Mouse (Mus musculus): ENCODE measurements around the gene Fam83f. TPM values are rescaled to one million over a fixed set of nuclear protein-coding genes. Genes with fewer than 3 reads are reported as not detected.

Gene Fam83f
- polyA plus RNA-seq, 1 experiment from 2014 or later: 0.52 TPM

- WGBS: 90% methylated on average over 2 of the region's 2 CpGs
Measured at GRCm38 (mm10) chr15:80641702-80642435, 29.8 kb upstream of the Fam83f start.

DNA sequence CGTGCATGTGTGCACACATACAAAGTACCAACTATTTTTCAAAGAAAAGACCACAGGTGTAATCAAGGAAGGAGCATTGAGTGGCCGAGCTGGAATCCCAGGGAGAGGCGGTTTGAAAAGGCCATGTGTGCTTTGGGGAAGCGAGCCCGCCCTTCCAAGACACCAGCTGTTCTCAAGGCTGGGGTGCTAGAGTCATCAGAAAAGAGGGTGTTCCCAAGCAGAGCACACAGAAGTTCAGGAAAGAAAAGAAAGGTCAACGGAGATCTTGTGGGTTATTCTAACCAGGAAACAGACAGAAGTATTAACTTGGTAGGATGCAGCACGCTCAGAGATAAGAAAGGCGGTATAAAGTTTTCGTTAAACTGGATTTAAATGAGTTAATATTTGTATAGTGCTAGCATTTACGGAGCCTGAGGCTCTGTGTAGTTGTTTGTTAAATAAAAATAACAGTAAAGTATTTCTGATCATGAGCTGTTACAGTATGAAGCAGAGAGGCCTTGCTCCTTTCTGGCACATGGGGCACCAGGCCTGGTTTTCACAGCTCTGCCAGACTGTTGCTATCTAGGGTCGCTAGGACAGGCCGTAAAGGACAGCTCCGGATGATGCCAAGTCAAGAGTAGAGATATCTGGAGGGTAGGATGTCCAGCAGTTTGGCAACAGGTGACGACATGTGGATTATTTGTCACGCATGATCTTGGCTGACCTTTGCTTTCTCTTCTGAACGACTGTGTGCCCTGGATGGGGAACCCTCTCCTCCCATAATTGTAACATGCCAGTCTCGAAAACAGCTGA is 26.4 kb upstream of the Fam83f start:
- Histone ChIP-seq H3K4me3 (no peak overlapping the region), H3K36me3 (replicated peaks) (no peaks in the 10 kb centered on the region), H3K9me3 (no peaks in the 10 kb centered on the region), H3K9ac (no peak overlapping the region), H3K4me2 (no peak overlapping the region), H3K27ac (no peak overlapping the region), H3K27me3 (replicated peaks) (no peaks in the 10 kb centered on the region), H3K4me1 (no peaks in the 10 kb centered on the region)
- 85% methylated on average over 17 of the region's 17 CpGs for WGBS
- no peak for ATAC-seq (replicated peaks)

More at GRCm38 (mm10) chr15:80641702-80642435, 29.8 kb upstream of the Fam83f start:
- H3K27me3 ChIP-seq (replicated peaks): no peaks in the 10 kb centered on the region
- ATAC-seq (replicated peaks): no peak
- H3K4me3 ChIP-seq: no peak overlapping the region
- no peaks in the 10 kb centered on the region for H3K4me1 ChIP-seq
- no peak overlapping the region for H3K4me2 ChIP-seq
- no peak overlapping the region for H3K9ac ChIP-seq
- H3K27ac ChIP-seq: no peak overlapping the region
- H3K36me3 ChIP-seq (replicated peaks): no peaks in the 10 kb centered on the region
- no peaks in the 10 kb centered on the region for H3K9me3 ChIP-seq

- 79% methylated on average over 15 of the region's 15 CpGs for WGBS
- Histone ChIP-seq H3K9me3 (no peaks in the 10 kb centered on the region), H3K27ac (no peak overlapping the region), H3K4me2 (no peak overlapping the region), H3K4me3 (no peak overlapping the region), H3K36me3 (replicated peaks) (no peaks in the 10 kb centered on the region), H3K9ac (no peak overlapping the region), H3K4me1 (peaks cover 5% of the 10 kb centered on the region; the same call in 1 of the 2 replicates), H3K27me3 (replicated peaks) (no peaks in the 10 kb centered on the region)
- no peak for ATAC-seq (replicated peaks)
Measured at GRCm38 (mm10) chr15:80648977-80649606, 22.6 kb upstream of the Fam83f start.

- Histone ChIP-seq H3K4me1 (peaks cover 5% of the 10 kb centered on the region; the same call in 1 of the 2 replicates), H3K27me3 (replicated peaks) (no peaks in the 10 kb centered on the region), H3K36me3 (replicated peaks) (no peaks in the 10 kb centered on the region), H3K27ac (no peak overlapping the region), H3K4me2 (no peak overlapping the region), H3K9ac (no peak overlapping the region), H3K4me3 (no peak overlapping the region), H3K9me3 (no peaks in the 10 kb centered on the region)
- no peak for ATAC-seq (replicated peaks)
- WGBS: 75% methylated on average over 2 of the region's 2 CpGs
Measured at GRCm38 (mm10) chr15:80650412-80650811, 21.2 kb upstream of the Fam83f start.

DNA sequence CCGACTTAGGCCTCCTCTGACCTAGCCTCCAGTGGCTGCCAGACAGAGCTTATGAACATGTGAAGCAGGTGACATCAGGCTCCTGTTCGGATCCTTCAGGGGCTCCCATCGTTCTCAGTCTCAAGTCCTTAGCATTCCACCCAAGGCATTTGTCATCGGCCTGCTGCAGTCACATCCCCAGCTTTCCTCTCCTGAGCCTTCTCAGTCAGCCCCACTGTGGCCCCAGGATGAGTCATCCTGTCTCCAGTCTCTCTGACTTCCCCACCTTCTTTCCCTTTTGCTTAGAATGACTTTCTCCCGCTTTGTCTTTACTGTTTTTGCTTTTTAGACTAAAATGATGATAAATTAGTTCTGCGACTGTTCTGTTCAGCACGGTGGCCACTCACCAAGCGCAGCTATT is 17.8 kb upstream of the Fam83f start:
- H3K27me3 ChIP-seq (replicated peaks): no peaks in the 10 kb centered on the region
- H3K9ac ChIP-seq: no peak overlapping the region
- H3K4me1 ChIP-seq: peaks cover 9% of the 10 kb centered on the region
- H3K9me3 ChIP-seq: no peaks in the 10 kb centered on the region
- H3K4me2 ChIP-seq: no peak overlapping the region
- WGBS: 89% methylated on average over 8 of the region's 8 CpGs
- no peak overlapping the region for H3K4me3 ChIP-seq
- no peak overlapping the region for H3K27ac ChIP-seq
- no peak for ATAC-seq (replicated peaks)
- no peaks in the 10 kb centered on the region for H3K36me3 ChIP-seq (replicated peaks)

DNA sequence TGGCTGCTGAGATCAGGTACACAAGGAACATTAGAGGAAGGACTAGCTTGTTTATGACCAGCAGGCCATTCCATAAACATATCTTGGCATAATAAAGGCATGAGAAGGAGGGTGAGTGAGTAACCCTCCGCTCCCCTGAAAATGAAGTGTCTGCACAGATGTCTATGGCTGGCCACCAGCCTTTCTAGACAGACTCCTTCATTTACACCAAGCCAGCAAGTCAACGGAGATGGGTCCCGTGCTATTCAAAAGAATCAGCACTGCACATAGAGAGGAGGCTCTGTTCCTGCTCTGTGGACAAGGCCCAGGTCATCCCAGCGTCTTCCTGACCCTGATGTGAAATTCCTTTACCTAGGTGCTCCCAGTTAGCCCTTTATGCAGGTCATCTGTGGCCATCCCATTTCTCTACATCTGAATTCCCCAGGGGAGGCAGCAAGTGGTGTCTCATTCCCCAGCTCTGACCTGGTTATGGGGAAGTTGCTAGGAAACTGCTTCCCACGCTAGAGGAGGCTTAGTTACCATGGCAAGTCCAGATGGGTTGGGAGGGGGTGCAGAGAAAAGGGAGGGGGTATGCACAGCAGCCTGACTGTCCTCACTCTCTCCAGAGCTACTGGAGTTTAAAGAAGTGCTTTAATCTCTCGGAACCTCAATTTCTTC is 12.7 kb upstream of the Fam83f start:
- peak; percentile 69; the same call in 1 of the 2 replicates for ATAC-seq (replicated peaks)

GRCm38 (mm10) chr15:80660963-80661362 is 10.7 kb upstream of the Fam83f start:
- 62% methylated on average over 4 of the region's 4 CpGs for WGBS
- H3K4me2 ChIP-seq: no peak overlapping the region
- no peaks in the 10 kb centered on the region for H3K9me3 ChIP-seq
- no peak overlapping the region for H3K4me3 ChIP-seq
- no peak for ATAC-seq (replicated peaks)
- no peaks in the 10 kb centered on the region for H3K36me3 ChIP-seq (replicated peaks)
- peaks cover 11% of the 10 kb centered on the region for H3K4me1 ChIP-seq
- H3K27me3 ChIP-seq (replicated peaks): no peaks in the 10 kb centered on the region
- no peak overlapping the region for H3K27ac ChIP-seq
- H3K9ac ChIP-seq: no peak overlapping the region

More for the DNA sequence above, 12.7 kb upstream of the Fam83f start:
- Histone ChIP-seq H3K36me3 (replicated peaks) (no peaks in the 10 kb centered on the region), H3K9ac (no peak overlapping the region), H3K27me3 (replicated peaks) (no peaks in the 10 kb centered on the region), H3K9me3 (no peaks in the 10 kb centered on the region), H3K4me2 (no peak overlapping the region), H3K4me3 (no peak overlapping the region), H3K4me1 (peaks cover 11% of the 10 kb centered on the region), H3K27ac (no peak overlapping the region)
- 52% methylated on average over 6 of the region's 6 CpGs for WGBS

DNA sequence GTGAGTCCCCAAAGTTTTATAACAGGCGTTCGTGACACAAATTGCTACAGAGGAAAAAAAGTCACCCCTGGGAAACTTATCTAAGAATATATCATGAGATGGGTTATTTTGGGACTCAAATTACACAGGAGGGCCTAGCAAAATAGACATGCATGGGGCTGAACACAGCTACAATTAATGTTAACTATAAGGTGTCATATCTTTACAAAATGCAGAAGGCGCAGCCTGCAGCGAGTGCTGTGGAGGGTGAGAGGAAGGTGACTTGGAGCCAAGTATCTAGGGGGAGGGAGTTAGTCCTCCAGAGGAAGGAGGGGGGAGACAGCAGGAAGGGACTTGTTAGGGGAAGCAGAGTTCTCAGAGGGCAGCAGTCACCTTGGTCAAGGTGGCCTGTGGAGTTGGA is 7.2 kb upstream of the Fam83f start:
- Histone ChIP-seq H3K4me3 (no peak overlapping the region), H3K27me3 (replicated peaks) (no peaks in the 10 kb centered on the region), H3K4me1 (peaks cover under 1% of the 10 kb centered on the region; the same call in 1 of the 2 replicates), H3K9ac (no peak overlapping the region), H3K9me3 (0 out of 2 replicates have a peak, but pooled peaks cover 3% of the 10 kb centered on the region), H3K4me2 (no peak overlapping the region), H3K36me3 (replicated peaks) (no peaks in the 10 kb centered on the region), H3K27ac (no peak overlapping the region)
- 88% methylated on average over 4 of the region's 4 CpGs for WGBS
- ATAC-seq (replicated peaks): no peak

GRCm38 (mm10) chr15:80672810-80673209 is 1.2 kb downstream of the Fam83f start:
- no peak overlapping the region for H3K9ac ChIP-seq
- no peaks in the 10 kb centered on the region for H3K36me3 ChIP-seq (replicated peaks)
- H3K4me3 ChIP-seq: no peak overlapping the region
- no peak overlapping the region for H3K4me2 ChIP-seq
- H3K27ac ChIP-seq: no peak overlapping the region
- peaks cover 20% of the 10 kb centered on the region for H3K27me3 ChIP-seq (replicated peaks)
- no peak for ATAC-seq (replicated peaks)
- H3K9me3 ChIP-seq: no peaks in the 10 kb centered on the region
- H3K4me1 ChIP-seq: peaks cover 17% of the 10 kb centered on the region
- WGBS: 66% methylated on average over 2 of the region's 2 CpGs

DNA sequence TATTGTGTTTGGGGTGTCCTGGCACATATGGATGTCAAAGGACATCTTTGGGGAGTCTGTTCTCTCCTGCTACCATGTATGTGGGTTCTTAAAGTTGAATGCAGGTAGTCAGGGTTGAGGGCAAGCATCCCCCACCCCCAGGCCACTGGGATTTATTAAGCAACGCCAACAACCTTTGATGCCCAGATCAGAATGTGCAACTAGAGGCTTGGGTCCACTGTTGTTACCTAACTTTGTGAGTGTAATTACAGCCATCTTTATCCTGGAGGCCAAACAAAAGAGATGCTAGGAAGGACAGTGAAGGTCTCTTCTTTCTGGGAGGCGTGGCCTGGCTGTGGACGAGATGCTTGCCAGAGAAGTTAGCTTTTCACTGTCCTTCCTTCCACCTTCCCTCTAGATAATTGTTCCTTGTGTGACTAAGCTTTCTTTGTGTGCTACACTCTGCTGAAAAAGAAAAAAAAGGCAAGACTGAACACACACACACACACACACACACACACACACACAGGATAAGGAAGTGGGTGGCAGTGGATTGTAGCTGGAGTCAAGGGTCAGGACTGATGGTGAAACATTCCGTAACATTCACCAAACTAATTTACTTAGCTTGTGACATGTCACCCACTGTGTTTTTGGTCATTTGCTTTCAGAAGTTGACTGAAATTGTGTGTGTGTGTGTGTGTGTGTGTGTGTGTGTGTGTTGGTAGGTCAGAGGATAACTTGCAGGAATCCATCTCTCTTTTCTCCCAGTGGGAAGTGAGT is 1.9 kb downstream of the Fam83f start:
- Histone ChIP-seq H3K36me3 (replicated peaks) (no peaks in the 10 kb centered on the region), H3K4me2 (no peak overlapping the region), H3K9me3 (no peaks in the 10 kb centered on the region), H3K9ac (no peak overlapping the region), H3K27ac (no peak overlapping the region), H3K4me1 (peaks cover 20% of the 10 kb centered on the region), H3K27me3 (replicated peaks) (peaks cover 20% of the 10 kb centered on the region), H3K4me3 (no peak overlapping the region)
- no peak for ATAC-seq (replicated peaks)
- 68% methylated on average over 4 of the region's 4 CpGs for WGBS

GRCm38 (mm10) chr15:80674700-80675099 is 3.1 kb downstream of the Fam83f start:
- H3K4me1 ChIP-seq: peaks cover 25% of the 10 kb centered on the region
- peaks cover 20% of the 10 kb centered on the region for H3K27me3 ChIP-seq (replicated peaks)
- H3K27ac ChIP-seq: no peak overlapping the region
- WGBS: 86% methylated on average over 6 of the region's 6 CpGs
- no peaks in the 10 kb centered on the region for H3K36me3 ChIP-seq (replicated peaks)
- H3K4me2 ChIP-seq: no peak overlapping the region
- no peak overlapping the region for H3K4me3 ChIP-seq
- no peak overlapping the region for H3K9ac ChIP-seq
- no peaks in the 10 kb centered on the region for H3K9me3 ChIP-seq
- ATAC-seq (replicated peaks): no peak
